Mouse (Mus musculus): ENCODE results near the gene Riox1. TPM values are rescaled to one million over a fixed set of nuclear protein-coding genes. Genes with fewer than 3 reads are reported as not detected.
A peak's percentile ranks its signal among the peaks of the same experiment; 100 is the strongest.
"Not testable (repeated sequence)": the region's sequence is repeated elsewhere in the genome, so short reads cannot be mapped to it uniquely, and the experiment has no call there.

The Riox1 gene
- 1 to 10 TPM; 5.0 to 5.3 TPM for total RNA-seq (2021)

- intact Hi-C loops (cut with DNase I): loop anchor here (2.0 kb wide), 1 partner anchor 30 kb away; the partner anchor contains the start of gene Numb
- peak; percentile 85 to 86 for DNase-seq
Measured at GRCm38 (mm10) chr12:83950493-83950839, at the start of gene Riox1. Riox1 (plus strand) TSS chr12:83950608.

- intact Hi-C loops (cut with DNase I): no loop called here
- no peak for DNase-seq
Measured at GRCm38 (mm10) chr12:83910451-83910850, 40.0 kb upstream of the Riox1 start.

- DNase-seq: no peak
- intact Hi-C loops (cut with DNase I): no loop called here
Measured at GRCm38 (mm10) chr12:83914202-83914740, 36.1 kb upstream of the Riox1 start.

- no peak for DNase-seq
- intact Hi-C loops (cut with DNase I): no loop called here
Measured at GRCm38 (mm10) chr12:83914797-83915196, 35.6 kb upstream of the Riox1 start.

- intact Hi-C loops (cut with DNase I): no loop called here
- peak in 1 of 2 experiments; percentile 39 for DNase-seq
Measured at GRCm38 (mm10) chr12:83916884-83917283, 33.5 kb upstream of the Riox1 start.

- peak; percentile 28 to 36 for DNase-seq
- intact Hi-C loops (cut with DNase I): loop anchor here (2.0 kb wide), 1 partner anchor 30 kb away; the partner anchor contains the start of gene Riox1
Measured at GRCm38 (mm10) chr12:83920721-83921441, 29.5 kb upstream of the Riox1 start.

- peak; percentile 95 to 97 for DNase-seq
- intact Hi-C loops (cut with DNase I): loop anchor here (2.0 kb wide), 1 partner anchor 29 kb away; the partner anchor contains the start of gene Riox1
Measured at GRCm38 (mm10) chr12:83921535-83922381, 28.6 kb upstream of the Riox1 start, which contains the start of gene Numb. Numb (minus strand) TSS chr12:83921934.

- no peak for DNase-seq
Measured at GRCm38 (mm10) chr12:83922724-83923485, 27.5 kb upstream of the Riox1 start.

GRCm38 (mm10) chr12:83923486-83923859, 26.9 kb upstream of the Riox1 start:
- DNase-seq: no peak
- intact Hi-C loops (cut with DNase I): no loop called here

More at GRCm38 (mm10) chr12:83922724-83923485, 27.5 kb upstream of the Riox1 start:
- intact Hi-C loops (cut with DNase I): no loop called here

- intact Hi-C loops (cut with DNase I): loop anchor here (2.0 kb wide), 1 partner anchor 16 kb away; no protein-coding TSS in a partner anchor
Measured at GRCm38 (mm10) chr12:83924332-83924731, 26.1 kb upstream of the Riox1 start.

GRCm38 (mm10) chr12:83925160-83925703, 25.2 kb upstream of the Riox1 start:
- intact Hi-C loops (cut with DNase I): loop anchor here (2.0 kb wide), 1 partner anchor 16 kb away; no protein-coding TSS in a partner anchor
- DNase-seq: no peak

More at GRCm38 (mm10) chr12:83924332-83924731, 26.1 kb upstream of the Riox1 start:
- no peak for DNase-seq

- no peak for DNase-seq
- intact Hi-C loops (cut with DNase I): no loop called here
Measured at GRCm38 (mm10) chr12:83926061-83926460, 24.3 kb upstream of the Riox1 start.

GRCm38 (mm10) chr12:83927747-83928146, 22.7 kb upstream of the Riox1 start:
- intact Hi-C loops (cut with DNase I): no loop called here
- peak; percentile 26 to 29 for DNase-seq

GRCm38 (mm10) chr12:83929186-83929804, 21.1 kb upstream of the Riox1 start:
- intact Hi-C loops (cut with DNase I): no loop called here

GRCm38 (mm10) chr12:83937600-83937999, 12.8 kb upstream of the Riox1 start:
- intact Hi-C loops (cut with DNase I): loop anchor here (5.0 kb wide), 1 partner anchor 225 kb away; no protein-coding TSS in a partner anchor
- DNase-seq: no peak

More at GRCm38 (mm10) chr12:83929186-83929804, 21.1 kb upstream of the Riox1 start:
- DNase-seq: no peak

GRCm38 (mm10) chr12:83938592-83938991, 11.8 kb upstream of the Riox1 start:
- intact Hi-C loops (cut with DNase I): loop anchor here (5.0 kb wide), 1 partner anchor 226 kb away; no protein-coding TSS in a partner anchor
- not testable (repeated sequence) for DNase-seq

- DNase-seq: no peak
- intact Hi-C loops (cut with DNase I): loop anchor here (5.0 kb wide), 1 partner anchor 227 kb away; no protein-coding TSS in a partner anchor
Measured at GRCm38 (mm10) chr12:83939332-83939731, 11.1 kb upstream of the Riox1 start.

GRCm38 (mm10) chr12:83940031-83940430, 10.4 kb upstream of the Riox1 start:
- intact Hi-C loops (cut with DNase I): loop anchor here (2.0 kb wide), 1 partner anchor 15 kb away; no protein-coding TSS in a partner anchor
- no peak for DNase-seq

- intact Hi-C loops (cut with DNase I): loop anchor here (2.0 kb wide), 1 partner anchor 17 kb away; no protein-coding TSS in a partner anchor
Measured at GRCm38 (mm10) chr12:83941938-83942337, 8.5 kb upstream of the Riox1 start.

More at GRCm38 (mm10) chr12:83941938-83942337, 8.5 kb upstream of the Riox1 start:
- DNase-seq: no peak

Measured in heart, postnatal 36 days (tissue).